In the genomic region with DNA sequence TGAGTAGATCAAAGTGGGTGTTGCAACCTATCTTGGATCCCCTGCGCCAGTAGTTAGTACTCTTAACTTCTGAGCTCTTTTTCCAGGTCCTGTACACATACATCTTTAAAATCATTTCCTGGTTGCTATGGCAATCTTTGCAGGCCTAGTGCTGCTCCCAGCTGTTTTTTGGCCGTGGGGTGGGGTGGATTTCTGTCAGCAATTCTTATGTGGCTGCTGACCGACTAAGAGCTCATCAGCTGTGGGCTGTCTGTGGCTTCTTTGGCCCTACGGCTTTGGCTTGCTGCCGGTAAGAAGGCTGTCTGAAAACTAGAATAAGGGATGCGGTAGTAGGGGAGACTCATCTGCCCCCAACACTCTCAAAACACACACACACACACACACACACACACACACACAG, we compare ENCODE assay signal across 8 mouse cellular contexts. TPM values are rescaled to one million over a fixed set of nuclear protein-coding genes. Genes with fewer than 3 reads are reported as not detected.
DNase-seq lines count a peak whose midpoint lies in the region; ATAC-seq lines count a peak whose summit lies in the region.

No protein-coding gene starts in this region.

- peak overlapping the region; percentile 85; the same call in 1 of the 2 replicates for H3K9ac ChIP-seq in kidney, embryonic 16.5 days (replicated peaks; ENCODE audit: low read length)
- peak overlapping the region; percentile 87 for H3K9ac ChIP-seq in heart, embryonic 13.5 days
- H3K9ac ChIP-seq in limb, embryonic 13.5 days = peak overlapping the region; percentile 82
- peak overlapping the region; percentile 91 for H3K9ac ChIP-seq in neural tube, embryonic 13.5 days

- H3K36me3 ChIP-seq in kidney, embryonic 16.5 days (ENCODE audit: insufficient read depth, low read length) = peaks cover 21% of the 10 kb centered on the region
- peaks cover 21% of the 10 kb centered on the region for H3K36me3 ChIP-seq in heart, embryonic 13.5 days
- H3K36me3 ChIP-seq in limb, embryonic 13.5 days = peaks cover 21% of the 10 kb centered on the region
- H3K36me3 ChIP-seq in neural tube, embryonic 13.5 days = peaks cover 23% of the 10 kb centered on the region

- no peak for DNase-seq in kidney, adult 11 months
- DNase-seq in MN1 (ENCODE audit: low spot score) = peak; percentile 49
- no peak for DNase-seq in T-cell, adult 2 months (ENCODE audit: low spot score)
- no peak for DNase-seq in layer of hippocampus, adult 9-10 months (ENCODE audit: low spot score)

- peaks cover 17% of the 10 kb centered on the region for H3K4me1 ChIP-seq in kidney, embryonic 16.5 days (ENCODE audit: insufficient read depth, low read length)
- H3K4me1 ChIP-seq in heart, embryonic 13.5 days = peaks cover 20% of the 10 kb centered on the region
- peaks cover 20% of the 10 kb centered on the region for H3K4me1 ChIP-seq in limb, embryonic 13.5 days
- H3K4me1 ChIP-seq in neural tube, embryonic 13.5 days (replicated peaks) = peaks cover 17% of the 10 kb centered on the region

- peak overlapping the region; percentile 70 for H3K4me2 ChIP-seq in kidney, embryonic 16.5 days (replicated peaks; ENCODE audit: low read depth, low read length)
- H3K4me2 ChIP-seq in heart, embryonic 13.5 days = peak overlapping the region; percentile 80
- H3K4me2 ChIP-seq in limb, embryonic 13.5 days (replicated peaks) = peak overlapping the region; percentile 71
- H3K4me2 ChIP-seq in neural tube, embryonic 13.5 days = peak overlapping the region; percentile 71

- no peaks in the 10 kb centered on the region for H3K9me3 ChIP-seq in kidney, embryonic 16.5 days (ENCODE audit: low read length)
- H3K9me3 ChIP-seq in heart, embryonic 13.5 days = no peaks in the 10 kb centered on the region
- H3K9me3 ChIP-seq in limb, embryonic 13.5 days = no peaks in the 10 kb centered on the region
- no peaks in the 10 kb centered on the region for H3K9me3 ChIP-seq in neural tube, embryonic 13.5 days

- H3K27ac ChIP-seq in kidney, embryonic 16.5 days (ENCODE audit: low read length) = no peak overlapping the region; the same call in 1 of the 2 replicates
- peak overlapping the region; percentile 69 for H3K27ac ChIP-seq in heart, embryonic 13.5 days (replicated peaks)
- no peak overlapping the region for H3K27ac ChIP-seq in limb, embryonic 13.5 days
- peak overlapping the region; percentile 59; the same call in 1 of the 2 replicates for H3K27ac ChIP-seq in neural tube, embryonic 13.5 days (replicated peaks)

- H3K4me3 ChIP-seq in kidney, embryonic 16.5 days (ENCODE audit: low read length) = peak overlapping the region; percentile 89
- H3K4me3 ChIP-seq in heart, embryonic 13.5 days = peak overlapping the region; percentile 80
- H3K4me3 ChIP-seq in limb, embryonic 13.5 days = peak overlapping the region; percentile 85
- peak overlapping the region; percentile 89 for H3K4me3 ChIP-seq in neural tube, embryonic 13.5 days

- no peaks in the 10 kb centered on the region for H3K27me3 ChIP-seq in kidney, embryonic 16.5 days (ENCODE audit: insufficient read depth, low read length)
- no peaks in the 10 kb centered on the region for H3K27me3 ChIP-seq in heart, embryonic 13.5 days (replicated peaks)
- H3K27me3 ChIP-seq in limb, embryonic 13.5 days = no peaks in the 10 kb centered on the region
- no peaks in the 10 kb centered on the region for H3K27me3 ChIP-seq in neural tube, embryonic 13.5 days

- ATAC-seq in kidney, embryonic 16.5 days (ENCODE audit: low FRiP score, low TSS enrichment) = no peak
- ATAC-seq in heart, embryonic 13.5 days (ENCODE audit: extremely low read depth, insufficient number of reproducible peaks, low FRiP score, low TSS enrichment) = no peak
- ATAC-seq in limb, embryonic 13.5 days (ENCODE audit: low FRiP score, low read depth) = no peak
- no peak for ATAC-seq in neural tube, embryonic 13.5 days (ENCODE audit: low read depth)

- WGBS in kidney, embryonic 16.5 days = 31% methylated on average over 6 of the region's 6 CpGs
- WGBS in heart, embryonic 13.5 days = 35% methylated on average over 6 of the region's 6 CpGs
- WGBS in limb, embryonic 13.5 days = 45% methylated on average over 6 of the region's 6 CpGs
- 53% methylated on average over 6 of the region's 6 CpGs for WGBS in neural tube, embryonic 13.5 days

RNA-seq across cellular contexts. Expression of a gene that starts 0.6 kb away (rescaled TPM):
- 45.6 and 50.7 TPM in 2 replicates for polyA plus RNA-seq in kidney, embryonic 16.5 days (2015; fragmentation: Nextera tagmentation; extraction: Ambion mirVana)
- polyA plus RNA-seq in heart, embryonic 13.5 days (2015; fragmentation: Nextera tagmentation; extraction: Ambion mirVana) = 25.0 and 28.8 TPM in 2 replicates
- 43.0 and 44.2 TPM in 2 replicates for polyA plus RNA-seq in limb, embryonic 13.5 days (2015; fragmentation: Nextera tagmentation; extraction: Ambion mirVana)
- 41.4 and 42.5 TPM in 2 replicates for polyA plus RNA-seq in neural tube, embryonic 13.5 days (2015; fragmentation: Nextera tagmentation; extraction: Ambion mirVana)

RNA-seq across cellular contexts. Expression of a gene that starts 9.4 kb away (rescaled TPM):
- polyA plus RNA-seq in kidney, embryonic 16.5 days (2015; fragmentation: Nextera tagmentation; extraction: Ambion mirVana) = 385 and 423 TPM in 2 replicates
- polyA plus RNA-seq in heart, embryonic 13.5 days (2015; fragmentation: Nextera tagmentation; extraction: Ambion mirVana) = 526 and 595 TPM in 2 replicates
- 314 and 316 TPM in 2 replicates for polyA plus RNA-seq in limb, embryonic 13.5 days (2015; fragmentation: Nextera tagmentation; extraction: Ambion mirVana)
- polyA plus RNA-seq in neural tube, embryonic 13.5 days (2015; fragmentation: Nextera tagmentation; extraction: Ambion mirVana) = 376 and 404 TPM in 2 replicates

RNA-seq across cellular contexts. Expression of a gene that starts 12.6 kb away (rescaled TPM):
- polyA plus RNA-seq in kidney, embryonic 16.5 days (2015; fragmentation: Nextera tagmentation; extraction: Ambion mirVana) = 22.4 and 25.4 TPM in 2 replicates
- 12.6 and 12.7 TPM in 2 replicates for polyA plus RNA-seq in heart, embryonic 13.5 days (2015; fragmentation: Nextera tagmentation; extraction: Ambion mirVana)
- polyA plus RNA-seq in limb, embryonic 13.5 days (2015; fragmentation: Nextera tagmentation; extraction: Ambion mirVana) = 22.2 and 25.9 TPM in 2 replicates
- polyA plus RNA-seq in neural tube, embryonic 13.5 days (2015; fragmentation: Nextera tagmentation; extraction: Ambion mirVana) = 5.6 and 6.4 TPM in 2 replicates

RNA-seq across cellular contexts. Expression of a gene that starts 33.9 kb away (rescaled TPM):
- polyA plus RNA-seq in kidney, embryonic 16.5 days (2015; fragmentation: Nextera tagmentation; extraction: Ambion mirVana) = 24.1 and 28.0 TPM in 2 replicates
- 15.2 and 16.1 TPM in 2 replicates for polyA plus RNA-seq in heart, embryonic 13.5 days (2015; fragmentation: Nextera tagmentation; extraction: Ambion mirVana)
- polyA plus RNA-seq in limb, embryonic 13.5 days (2015; fragmentation: Nextera tagmentation; extraction: Ambion mirVana) = 33.4 and 35.0 TPM in 2 replicates
- 129 and 143 TPM in 2 replicates for polyA plus RNA-seq in neural tube, embryonic 13.5 days (2015; fragmentation: Nextera tagmentation; extraction: Ambion mirVana)

Comparison
In these comparisons a context has a peak if more than half of its experiments do, and no peak if none do; other contexts are left out.
1. H3K27ac ChIP-seq: peak in heart, embryonic 13.5 days (single experiment) and neural tube, embryonic 13.5 days (single experiment); none in kidney, embryonic 16.5 days (single experiment) and limb, embryonic 13.5 days (single experiment).
2. Peak in every context shown above with its lines, with median percentiles within 50 percentile points of each other: H3K4me2 ChIP-seq, H3K4me3 ChIP-seq and H3K9ac ChIP-seq.